Mouse (Mus musculus) lung, adult 18-20 months (tissue): ENCODE results near the gene Brf1.

Source experiments
- DNase-seq, 2 experiments: peaks; one replicate each; pipeline ENCODE4 v3.0.0; 2022; ENCODE audit warnings: mixed read lengths in 2 of 2

Gene Brf1

DNA sequence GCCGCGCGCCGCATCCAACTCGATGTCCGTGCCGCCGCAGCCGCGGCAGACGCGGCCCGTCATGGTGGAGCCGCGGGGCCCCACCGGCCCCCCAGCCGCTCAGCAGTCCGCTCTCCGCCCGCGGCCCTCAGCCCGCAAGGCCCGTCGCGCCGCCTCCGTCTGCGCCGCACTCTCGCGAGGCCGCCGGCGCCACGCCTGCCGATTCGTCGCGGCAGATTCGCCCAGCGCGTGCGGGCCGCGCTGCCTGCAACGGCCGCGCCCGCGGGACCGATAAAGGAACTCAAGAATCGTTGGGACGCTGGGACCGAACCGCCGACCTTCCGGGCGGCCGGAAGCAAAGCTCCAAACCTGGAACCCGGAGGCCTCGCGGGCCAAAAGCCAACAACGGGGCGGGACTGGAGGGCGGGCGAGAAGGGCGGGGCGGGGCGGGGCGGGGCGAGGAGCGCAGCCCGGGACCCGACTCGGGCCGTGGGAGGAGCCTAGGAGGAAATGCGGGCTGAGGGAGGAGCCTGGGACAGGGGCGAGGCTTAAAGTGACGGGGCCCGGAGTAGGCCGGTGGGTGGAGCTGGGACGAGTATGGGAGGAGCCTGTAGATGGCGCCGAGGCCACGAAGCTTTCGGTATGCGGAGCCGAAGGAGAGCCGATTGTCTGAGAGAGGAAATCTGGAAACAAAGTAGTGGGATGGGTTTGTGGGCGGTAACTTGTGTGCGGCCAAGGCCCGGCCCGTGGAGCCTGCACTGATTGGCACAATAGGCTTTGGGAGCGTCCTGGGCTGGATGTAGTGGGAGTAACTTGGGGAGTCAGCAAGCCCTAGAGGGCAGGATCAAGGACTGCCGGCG, at the start of gene Brf1:
TSS of gene Brf1 (minus strand) at position 411 of the 839 bp plus-strand sequence.
- peak; percentile 98 to 99 for DNase-seq

DNA sequence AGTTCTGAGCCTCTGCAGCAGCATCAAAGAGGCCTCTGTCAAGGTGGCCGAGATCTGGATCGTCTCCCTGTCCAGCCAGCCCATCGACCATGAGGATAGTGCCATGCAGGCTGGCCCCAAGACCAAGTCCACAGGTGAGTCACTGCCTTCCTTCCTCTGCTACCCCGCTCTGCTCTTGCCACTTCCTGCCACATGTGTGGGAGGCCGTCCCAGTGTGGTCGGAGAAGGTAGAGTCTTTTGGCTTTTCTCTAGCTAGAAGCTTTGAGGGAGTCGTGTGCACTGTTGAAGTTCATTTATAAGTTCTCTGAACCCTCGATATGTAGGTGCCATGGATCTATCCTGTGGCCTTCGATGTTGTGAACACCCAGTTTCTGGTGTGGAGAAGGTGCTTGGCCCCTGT, 49.3 kb upstream of the Brf1 start:
- DNase-seq = no peak

- DNase-seq = no peak
Observed at GRCm38 (mm10) chr12:113048103-113048502, 47.6 kb upstream of the Brf1 start.

DNA sequence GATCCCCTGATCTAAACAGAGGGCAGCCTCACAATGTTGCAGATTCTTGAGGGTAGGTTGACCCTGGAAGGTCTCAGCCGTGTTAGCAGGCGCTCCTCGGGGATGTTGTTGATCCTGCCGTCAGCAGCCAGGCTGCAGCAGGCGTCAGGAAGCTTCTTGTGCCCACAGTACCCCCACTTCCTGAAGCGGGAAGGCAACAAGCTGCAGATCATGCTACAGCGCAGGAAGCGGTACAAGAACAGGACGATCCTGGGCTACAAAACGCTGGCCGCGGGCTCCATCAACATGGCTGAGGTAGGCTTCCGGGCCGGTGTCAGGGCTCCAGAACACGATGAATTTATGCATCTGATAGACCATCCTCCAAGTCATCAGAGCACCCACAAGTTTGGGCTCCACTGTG, 46.4 kb upstream of the Brf1 start:
- no peak for DNase-seq

GRCm38 (mm10) chr12:113044916-113045677, 44.6 kb upstream of the Brf1 start:
- peak; percentile 27 to 57 for DNase-seq

DNA sequence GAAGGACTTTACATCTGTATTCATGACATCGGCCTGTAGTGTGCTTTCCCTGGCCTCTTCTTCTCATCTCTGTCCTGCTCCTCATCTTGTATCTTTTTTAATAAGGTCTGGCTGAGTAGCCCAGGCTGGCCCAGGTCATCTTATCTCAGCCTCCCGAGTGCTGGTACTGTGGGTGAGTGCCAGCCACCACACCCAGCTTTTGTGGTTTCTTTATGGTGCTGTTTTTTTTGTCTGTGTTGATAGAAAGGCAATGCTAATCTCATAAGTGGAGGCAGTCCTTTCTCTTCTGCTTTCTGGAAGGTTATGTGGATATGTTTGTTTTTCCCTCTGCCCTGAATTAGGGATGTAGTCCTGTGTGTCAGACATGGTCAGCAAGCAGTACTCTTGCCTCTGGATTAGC, 42.0 kb upstream of the Brf1 start:
- DNase-seq = no peak

- peak in 1 of 2 experiments; percentile 41 for DNase-seq
Observed at GRCm38 (mm10) chr12:113041481-113042439, 41.3 kb upstream of the Brf1 start.

DNA sequence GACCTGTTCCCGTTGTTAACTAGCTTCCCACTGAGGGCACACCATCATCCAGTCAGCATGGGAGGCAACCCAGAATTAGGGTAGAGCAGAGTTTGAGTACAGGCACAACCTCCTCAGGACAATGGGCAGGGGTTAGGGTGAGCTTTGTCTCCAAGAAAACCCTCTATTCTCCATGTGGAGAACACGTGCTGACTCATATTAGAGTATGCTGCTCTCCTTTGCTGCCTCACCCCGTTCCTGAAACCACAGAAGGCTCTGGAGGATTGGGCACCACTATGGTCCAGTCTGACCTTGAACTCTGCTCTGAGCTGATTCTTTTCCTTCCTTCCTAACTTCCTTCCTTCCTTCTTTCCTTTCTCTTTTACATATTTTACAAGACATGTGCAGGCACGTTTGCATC, 37.9 kb upstream of the Brf1 start:
- no peak for DNase-seq

- no peak for DNase-seq
Observed at GRCm38 (mm10) chr12:113036996-113037395, 36.5 kb upstream of the Brf1 start.

- no peak for DNase-seq
Observed at GRCm38 (mm10) chr12:113035093-113035492, 34.6 kb upstream of the Brf1 start.

DNA sequence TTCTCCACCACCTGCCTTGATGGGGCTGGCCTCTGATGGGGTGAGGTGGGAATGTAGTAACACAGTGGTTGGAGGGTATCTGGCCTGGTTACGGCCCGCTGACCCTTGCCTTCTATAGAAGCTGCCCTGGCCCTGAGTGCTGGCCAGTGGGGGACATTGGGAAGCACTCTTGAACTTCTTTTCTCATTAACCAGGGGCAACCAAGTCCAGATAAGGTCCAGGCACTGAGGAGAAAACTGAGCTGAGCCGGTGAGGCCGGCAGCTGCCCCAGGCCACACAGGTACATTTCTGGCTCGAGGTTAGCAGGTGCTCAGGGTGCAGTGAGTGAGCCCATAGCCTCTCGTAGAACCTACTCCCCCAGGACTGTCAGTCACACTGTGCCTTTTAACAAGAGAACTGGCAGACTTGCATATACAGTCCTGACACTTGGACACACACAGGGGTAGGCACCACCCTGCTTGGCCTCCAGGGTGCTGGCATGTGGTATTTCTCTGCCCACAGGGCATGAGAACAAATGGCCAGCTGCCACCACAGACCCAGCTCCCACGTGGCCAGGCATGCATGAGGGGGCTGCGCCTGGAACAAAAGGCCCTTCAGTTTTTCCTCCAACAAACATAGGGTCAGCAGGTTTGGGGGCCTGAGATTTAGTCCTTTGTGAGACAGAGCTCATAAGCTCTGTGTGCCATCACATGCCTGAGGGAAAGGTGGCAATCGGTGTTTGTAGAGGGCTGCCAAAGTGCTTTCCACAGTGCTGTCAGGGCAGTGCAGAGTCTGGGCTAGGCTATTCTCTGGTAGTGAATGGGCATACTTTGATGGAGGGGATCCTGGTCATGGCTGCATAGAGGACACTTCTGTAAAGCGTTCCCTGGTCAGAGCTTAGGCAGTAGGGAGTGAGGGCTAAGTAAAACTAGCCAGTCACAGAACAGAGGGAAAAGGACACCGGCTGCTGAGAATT, 32.1 kb upstream of the Brf1 start:
- no peak for DNase-seq

GRCm38 (mm10) chr12:113031441-113031840, 30.9 kb upstream of the Brf1 start:
- no peak for DNase-seq

DNA sequence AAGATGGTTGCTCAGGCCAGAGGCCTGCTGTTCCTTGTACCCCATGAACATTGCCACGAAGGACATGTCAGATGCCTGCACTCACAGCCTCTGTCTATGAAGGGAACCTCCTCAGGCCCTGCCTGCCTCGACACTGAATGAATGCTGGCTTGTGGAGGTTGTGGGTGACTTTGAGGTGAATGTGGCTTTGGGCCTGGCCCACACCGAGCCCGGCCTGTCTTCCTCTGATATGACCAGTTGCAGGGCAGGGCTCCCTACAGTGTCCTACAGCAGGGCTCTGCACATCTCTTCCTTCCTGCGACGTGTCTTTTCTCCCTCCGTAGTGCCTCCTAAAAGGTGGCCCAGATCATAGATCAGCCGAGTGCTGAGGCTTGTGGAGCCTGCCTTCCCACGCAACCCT, 30.5 kb upstream of the Brf1 start:
- no peak for DNase-seq

- no peak for DNase-seq
Observed at GRCm38 (mm10) chr12:113030046-113030445, 29.5 kb upstream of the Brf1 start.

- no peak for DNase-seq
Observed at GRCm38 (mm10) chr12:113028898-113029297, 28.4 kb upstream of the Brf1 start.

- DNase-seq = no peak
Observed at GRCm38 (mm10) chr12:113028067-113028466, 27.6 kb upstream of the Brf1 start.

DNA sequence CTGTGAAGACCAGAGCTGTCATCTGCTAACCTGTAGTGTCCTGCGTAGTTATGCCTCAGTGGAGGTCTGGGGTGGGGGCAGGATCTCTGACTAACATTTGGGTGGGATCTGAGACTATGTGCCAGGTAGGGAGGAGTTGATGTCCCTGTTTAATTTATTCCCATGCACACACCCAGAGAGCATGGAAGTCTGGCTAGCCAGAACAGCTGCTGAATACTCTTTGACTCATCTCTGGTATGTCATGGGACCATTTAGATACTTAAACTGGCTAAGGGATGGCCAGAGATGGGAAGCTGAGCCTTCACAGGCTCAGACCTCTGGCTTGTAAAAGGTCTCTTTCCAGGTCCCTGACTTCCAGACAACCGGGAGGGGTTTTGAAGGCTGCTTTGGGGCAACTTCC, 27.0 kb upstream of the Brf1 start:
- DNase-seq = no peak

DNA sequence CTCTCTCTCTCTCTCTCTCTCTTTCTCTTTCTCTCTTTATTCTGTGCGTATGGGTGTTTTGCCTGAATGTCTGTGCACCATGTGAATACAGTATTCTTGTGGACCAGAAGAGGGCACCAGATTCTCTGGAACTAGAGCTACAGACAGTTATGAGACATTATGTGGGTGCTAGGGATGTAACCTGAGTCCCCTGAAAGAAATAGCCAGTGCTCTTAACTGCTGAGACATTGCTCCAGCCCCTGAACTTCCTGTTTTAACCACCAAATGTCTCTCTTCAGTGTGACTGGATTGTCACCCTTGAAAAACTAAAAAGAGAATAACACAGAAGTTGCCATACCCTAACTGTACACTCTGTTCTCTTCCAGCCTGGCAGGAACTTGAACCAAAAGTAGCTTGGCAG, 26.1 kb upstream of the Brf1 start:
- no peak for DNase-seq

DNA sequence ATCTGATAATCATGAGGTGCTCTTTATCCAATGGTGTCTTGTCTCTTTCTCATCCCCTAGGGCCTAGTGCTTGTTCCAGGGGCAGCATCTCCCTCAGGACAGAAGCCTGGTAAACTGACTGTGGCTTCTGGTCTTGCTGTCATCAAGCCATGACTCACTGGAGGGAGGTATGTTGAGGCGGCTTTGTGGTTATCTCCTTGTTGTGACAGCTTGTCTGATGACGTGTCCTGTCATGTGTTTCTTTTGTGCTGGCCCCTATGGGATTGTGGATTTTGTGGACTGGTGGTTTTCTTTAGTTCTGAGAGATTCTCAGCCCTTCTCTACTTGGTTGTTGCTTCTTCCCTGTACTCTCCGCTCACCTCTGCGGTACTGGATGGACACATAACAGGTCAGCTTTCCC, 22.6 kb upstream of the Brf1 start:
- no peak for DNase-seq

DNA sequence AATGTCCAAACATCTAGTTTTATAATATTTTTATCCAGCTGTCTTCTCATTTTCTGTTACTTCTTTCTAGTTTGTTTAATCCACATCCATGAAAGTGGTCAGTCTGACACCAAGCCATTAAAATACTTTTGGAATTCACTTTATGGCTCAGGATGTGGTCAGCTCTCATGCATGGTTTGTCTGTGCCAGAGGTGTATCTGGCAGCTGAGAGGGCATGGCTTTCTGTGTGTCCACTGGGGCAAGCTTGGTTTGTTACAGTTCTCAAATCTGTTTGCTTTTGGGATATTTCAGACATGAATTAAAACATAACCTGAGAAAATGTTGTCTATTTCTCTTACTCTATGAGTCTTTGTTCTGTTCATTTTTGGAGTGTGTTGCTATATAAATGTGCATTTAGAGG, 21.0 kb upstream of the Brf1 start:
- no peak for DNase-seq

DNA sequence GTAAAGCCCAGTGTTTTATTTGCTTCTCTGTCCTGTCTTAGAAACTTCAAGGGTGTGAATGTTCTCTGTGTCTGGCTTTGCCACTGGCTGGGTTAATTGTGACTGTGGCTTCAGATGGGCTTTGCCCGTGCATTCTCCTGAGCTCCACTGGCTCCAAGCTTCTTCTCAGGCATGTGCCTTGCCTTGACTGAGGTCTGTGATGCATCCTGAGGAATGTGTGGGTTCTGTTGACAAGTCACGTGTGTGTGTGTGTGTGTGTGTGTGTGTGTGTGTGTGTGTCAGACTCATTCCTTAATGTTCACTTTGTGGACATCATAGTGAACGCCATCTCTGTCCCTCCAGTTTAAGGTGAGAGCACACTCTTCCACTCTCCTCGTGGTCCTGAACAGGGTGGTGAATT, 18.3 kb upstream of the Brf1 start:
- no peak for DNase-seq
